Mouse (Mus musculus) hindbrain, embryonic 13.5 days (tissue): ENCODE data around the gene H60b. TPM values are rescaled to one million over a fixed set of nuclear protein-coding genes. Genes with fewer than 3 reads are reported as not detected.
A peak's percentile ranks its signal among the peaks of the same experiment; 100 is the strongest.
"Not testable (repeated sequence)": the region's sequence is repeated elsewhere in the genome, so short reads cannot be mapped to it uniquely, and the experiment has no call there.

Source experiments
- ATAC-seq: fragments of 200-750 bp; cut with Nextera tagmentation; 2 replicates; pipeline ENCODE4 v1.8.0; 2017; ENCODE audit warnings: moderate TSS enrichment; ENCODE audit not compliant: low FRiP score
- H3K27ac ChIP-seq: fragments of 300-500 bp; sonication (generic); 2 replicates; pipeline ENCODE4 v1.5.1; 2015; ENCODE audit warnings: inconsistent platforms, mild to moderate bottlenecking, moderate library complexity
- H3K27me3 ChIP-seq: fragments of 300-500 bp; sonication (generic); 2 replicates; pipeline ENCODE4 v1.6.1; 2015; ENCODE audit warnings: mild to moderate bottlenecking, inconsistent platforms
- H3K36me3 ChIP-seq: fragments of 300-500 bp; sonication (generic); 2 replicates; pipeline ENCODE4 v1.6.1; 2015; ENCODE audit warnings: mild to moderate bottlenecking, inconsistent platforms
- H3K4me1 ChIP-seq: fragments of 300-500 bp; sonication (generic); replicated peaks from 2 replicates; pipeline ENCODE4 v1.6.1; 2015; ENCODE audit warnings: inconsistent platforms
- H3K4me2 ChIP-seq: fragments of 300-500 bp; sonication (generic); 2 replicates; pipeline ENCODE4 v1.6.1; 2015; ENCODE audit warnings: inconsistent platforms, mild to moderate bottlenecking, moderate library complexity
- H3K4me3 ChIP-seq: fragments of 300-500 bp; sonication (generic); 2 replicates; pipeline ENCODE4 v1.5.1; 2015; ENCODE audit warnings: mild to moderate bottlenecking, inconsistent platforms
- H3K9ac ChIP-seq: fragments of 300-500 bp; sonication (generic); 2 replicates; pipeline ENCODE4 v1.6.1; 2015; ENCODE audit warnings: mild to moderate bottlenecking, inconsistent platforms
- H3K9me3 ChIP-seq: fragments of 300-500 bp; sonication (generic); 2 replicates; pipeline ENCODE4 v1.6.1; 2016; ENCODE audit warnings: inconsistent platforms
- WGBS: fragments of 180-500 bp; shearing (Covaris S2); methylation state at CpG from one replicate; pipeline ENCODE4 v1.1.7; 2015; 5-methylcytosine and 5-hydroxymethylcytosine counted together
- polyA plus RNA-seq: library from polyadenylated mRNA; unstranded; fragments of >200 nt; fragmentation: Nextera tagmentation; extraction: Ambion mirVana; gene quantifications from 2 replicates; pipeline ENCODE4 v1.2.1, GENCODE M21; 2015

Gene H60b
- polyA plus RNA-seq, 1 experiment from 2014 or later = 1.0 TPM

DNA sequence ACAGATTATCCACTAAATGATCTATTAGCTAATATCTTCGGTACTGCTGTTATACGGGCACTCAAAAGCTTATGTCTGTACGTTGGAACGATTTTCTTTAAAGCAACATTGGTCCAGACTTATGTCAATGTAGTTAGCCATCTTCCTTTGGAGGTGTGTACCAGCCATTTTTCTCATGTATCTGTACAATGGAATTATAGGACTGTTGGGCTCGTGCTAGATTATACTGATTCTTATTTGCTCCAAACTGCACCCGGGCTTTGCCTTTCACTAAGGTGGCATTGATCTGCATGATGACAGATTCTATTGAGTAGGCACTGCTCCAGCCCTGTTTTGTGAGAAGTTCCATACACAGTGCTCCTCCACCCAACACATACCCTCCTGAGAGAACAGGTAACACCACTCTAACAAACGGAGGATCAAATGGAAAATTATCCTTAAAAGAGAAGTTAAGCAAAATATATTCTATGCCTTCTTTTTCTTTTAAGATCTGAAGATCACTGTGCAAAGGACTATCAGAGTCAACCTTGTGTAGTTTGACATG lies 5.2 kb upstream of the H60b start:
- 8% methylated on average over 7 of the region's 7 CpGs for WGBS
- H3K36me3 ChIP-seq, H3K4me3 ChIP-seq, H3K27ac ChIP-seq, H3K4me2 ChIP-seq, H3K9ac ChIP-seq, H3K9me3 ChIP-seq, ATAC-seq: not testable (repeated sequence)
- H3K4me1 ChIP-seq = peaks cover 32% of the 10 kb centered on the region
- H3K27me3 ChIP-seq = peaks cover 88% of the 10 kb centered on the region

DNA sequence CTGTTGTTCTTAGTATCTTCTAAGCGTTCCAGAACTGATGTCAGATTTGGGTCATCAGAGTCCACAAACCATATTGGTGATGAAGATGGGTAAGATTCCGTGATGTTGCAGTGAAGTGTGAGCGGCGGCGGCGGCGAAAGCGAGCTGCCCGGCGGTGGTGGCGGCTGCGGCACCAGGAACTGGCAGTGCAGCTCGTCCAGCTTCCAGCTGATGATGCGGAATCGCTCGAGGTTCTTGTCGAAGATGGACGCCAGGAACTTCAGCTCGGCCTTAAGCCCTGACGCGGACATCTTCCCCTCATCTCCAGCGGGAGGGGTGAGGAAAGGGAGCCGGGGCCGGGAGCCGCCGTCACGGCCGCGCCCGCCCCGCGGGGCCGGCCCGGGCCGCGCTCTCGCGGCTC lies 4.3 kb upstream of the H60b start:
- H3K4me2 ChIP-seq = peak overlapping the region; percentile 47
- H3K9ac ChIP-seq, H3K36me3 ChIP-seq, H3K9me3 ChIP-seq, ATAC-seq, H3K27ac ChIP-seq: not testable (repeated sequence)
- peaks cover 32% of the 10 kb centered on the region for H3K4me1 ChIP-seq
- under 1% methylated on average over 38 of the region's 38 CpGs for WGBS
- peak overlapping the region; percentile 29 for H3K4me3 ChIP-seq
- H3K27me3 ChIP-seq = peaks cover 88% of the 10 kb centered on the region

DNA sequence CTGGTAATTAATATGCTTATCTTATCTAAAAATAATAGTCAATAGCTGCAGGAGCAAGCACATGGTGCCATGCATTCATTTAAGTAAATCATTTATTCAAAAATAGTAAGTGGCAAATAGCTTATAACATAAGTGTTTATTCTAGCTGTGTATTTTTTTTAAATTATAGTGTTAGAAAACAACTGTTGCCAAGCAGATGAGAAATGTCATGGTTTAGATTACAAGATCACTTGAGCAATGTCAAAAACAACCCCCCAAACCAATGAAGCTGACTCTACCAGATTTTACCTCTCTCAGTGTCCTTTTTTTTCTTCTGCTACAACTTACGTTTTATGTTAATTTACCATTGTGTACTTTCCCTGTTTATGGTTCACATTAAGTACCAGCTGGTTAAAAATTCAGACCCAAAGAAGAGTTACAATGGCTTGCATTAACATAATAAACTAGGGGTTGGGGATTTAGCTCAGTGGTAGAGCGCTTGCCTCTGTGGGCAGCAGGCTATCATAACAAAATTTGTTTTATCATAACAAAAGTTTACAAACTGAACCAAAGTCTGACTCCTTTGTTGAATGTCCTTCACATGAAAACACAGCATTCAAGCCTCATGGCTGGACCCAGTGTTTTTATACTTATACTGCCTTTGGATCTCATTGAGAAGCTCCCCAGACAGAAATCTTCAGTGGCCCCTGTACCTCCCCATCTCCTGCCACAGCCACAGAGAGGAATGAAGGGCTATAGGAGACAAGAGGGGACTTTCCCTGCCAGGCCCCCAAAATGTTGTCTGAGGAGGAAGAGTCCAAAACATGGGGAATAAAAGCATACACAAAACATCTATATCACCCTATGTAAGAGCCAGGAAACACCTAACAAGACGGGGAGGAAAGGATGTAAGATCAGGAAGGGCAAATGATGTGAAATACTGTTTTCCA lies 3.3 kb upstream of the H60b start:
- peaks cover 25% of the 10 kb centered on the region for H3K4me1 ChIP-seq
- no peak overlapping the region for H3K27ac ChIP-seq
- no peak overlapping the region for H3K4me3 ChIP-seq
- WGBS = 7% methylated on average over 3 of the region's 3 CpGs
- H3K4me2 ChIP-seq = no peak overlapping the region
- no peak for ATAC-seq
- no peaks in the 10 kb centered on the region for H3K9me3 ChIP-seq
- H3K9ac ChIP-seq = no peak overlapping the region
- no peaks in the 10 kb centered on the region for H3K36me3 ChIP-seq
- peaks cover 88% of the 10 kb centered on the region for H3K27me3 ChIP-seq

DNA sequence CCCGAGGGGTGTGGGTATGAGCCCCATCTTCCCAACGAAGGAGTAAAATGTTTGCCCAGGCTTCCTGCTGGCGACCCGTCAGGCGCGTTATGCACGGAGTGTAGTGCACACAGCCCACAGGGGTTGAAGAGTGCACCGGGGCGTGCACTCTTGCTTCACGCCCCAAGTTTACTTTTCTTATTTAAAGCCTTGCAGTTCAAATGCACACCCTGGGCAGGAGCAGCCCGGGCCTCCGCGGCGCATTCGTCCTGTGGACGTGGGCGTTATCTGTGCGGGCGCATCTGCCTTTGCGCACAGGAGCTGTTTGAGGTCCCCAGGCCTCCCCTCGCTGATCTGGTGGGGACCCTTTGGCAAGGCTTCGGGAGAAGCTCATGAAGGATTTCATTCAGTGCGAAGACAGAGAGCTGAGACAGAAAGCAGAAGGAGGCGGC lies 760 bp downstream of the H60b start:
- Histone ChIP-seq H3K36me3 (no peaks in the 10 kb centered on the region), H3K9ac (no peak overlapping the region), H3K4me3 (peak overlapping the region; percentile 32; the same call in 1 of the 2 replicates), H3K27me3 (peaks cover 82% of the 10 kb centered on the region), H3K4me1 (peaks cover 14% of the 10 kb centered on the region), H3K4me2 (peak overlapping the region; percentile 50), H3K9me3 (no peaks in the 10 kb centered on the region), H3K27ac (no peak overlapping the region)
- under 1% methylated on average over 24 of the region's 24 CpGs for WGBS
- ATAC-seq = no peak

DNA sequence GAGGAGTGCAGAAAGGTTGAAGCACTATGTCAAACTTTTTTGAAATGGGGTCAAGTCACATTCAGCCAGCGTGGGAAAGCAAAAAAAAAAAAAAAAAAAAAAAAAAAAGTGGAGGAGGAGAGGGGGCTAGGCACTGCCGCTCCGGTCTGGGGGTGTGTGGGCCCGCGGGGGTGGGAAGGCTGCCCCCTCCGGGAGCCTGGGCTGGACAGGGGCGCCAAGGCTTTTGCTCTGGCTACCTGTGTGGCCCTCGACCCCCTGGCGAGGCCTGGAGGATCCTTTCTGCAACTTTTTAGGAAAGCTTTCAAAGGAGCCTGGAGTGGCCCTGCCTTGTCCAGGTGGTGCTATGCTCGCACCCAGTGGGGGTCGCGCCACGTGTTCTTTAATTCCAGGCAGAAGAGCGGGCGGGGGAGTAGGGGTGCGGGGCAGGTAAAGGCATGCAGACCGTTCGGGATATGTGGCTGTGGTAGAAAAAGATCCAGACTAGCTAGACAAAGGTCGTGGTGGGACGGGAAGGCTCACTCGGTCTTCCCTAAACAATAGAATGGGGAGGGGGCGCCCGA lies 1.3 kb downstream of the H60b start:
- no peaks in the 10 kb centered on the region for H3K36me3 ChIP-seq
- no peak overlapping the region for H3K27ac ChIP-seq
- no peak for ATAC-seq
- H3K9ac ChIP-seq = no peak overlapping the region
- H3K27me3 ChIP-seq = peaks cover 79% of the 10 kb centered on the region
- 2% methylated on average over 23 of the region's 23 CpGs for WGBS
- peaks cover 12% of the 10 kb centered on the region for H3K4me1 ChIP-seq
- no peak overlapping the region for H3K4me2 ChIP-seq
- no peak overlapping the region for H3K4me3 ChIP-seq
- no peaks in the 10 kb centered on the region for H3K9me3 ChIP-seq

DNA sequence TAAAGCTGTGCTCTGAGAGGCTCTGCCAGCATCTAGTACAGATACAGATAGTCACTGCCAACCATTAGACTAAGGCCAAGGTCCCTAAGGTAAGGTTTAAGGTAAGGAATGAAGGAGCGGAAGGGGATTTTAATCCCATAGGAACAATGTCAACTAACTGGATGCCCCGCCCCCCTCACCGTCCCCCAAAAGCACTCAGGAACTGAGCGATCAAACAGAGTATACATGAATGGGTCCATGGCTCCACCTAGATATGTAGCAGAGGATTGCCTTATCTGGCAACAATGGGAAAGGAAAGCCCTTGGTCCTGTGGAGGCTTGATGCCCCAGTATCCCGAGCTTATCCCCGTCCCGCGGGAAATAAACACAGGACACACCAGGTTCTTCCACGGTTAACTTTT lies 4.9 kb downstream of the H60b start:
- 16% methylated on average over 9 of the region's 9 CpGs for WGBS
- H3K36me3 ChIP-seq, H3K27ac ChIP-seq, H3K4me3 ChIP-seq, H3K9ac ChIP-seq, H3K9me3 ChIP-seq, H3K4me1 ChIP-seq: not testable (repeated sequence)
- Histone ChIP-seq H3K27me3 (peaks cover 45% of the 10 kb centered on the region), H3K4me2 (peak overlapping the region; percentile 40)
- ATAC-seq = peak; percentile 43

DNA sequence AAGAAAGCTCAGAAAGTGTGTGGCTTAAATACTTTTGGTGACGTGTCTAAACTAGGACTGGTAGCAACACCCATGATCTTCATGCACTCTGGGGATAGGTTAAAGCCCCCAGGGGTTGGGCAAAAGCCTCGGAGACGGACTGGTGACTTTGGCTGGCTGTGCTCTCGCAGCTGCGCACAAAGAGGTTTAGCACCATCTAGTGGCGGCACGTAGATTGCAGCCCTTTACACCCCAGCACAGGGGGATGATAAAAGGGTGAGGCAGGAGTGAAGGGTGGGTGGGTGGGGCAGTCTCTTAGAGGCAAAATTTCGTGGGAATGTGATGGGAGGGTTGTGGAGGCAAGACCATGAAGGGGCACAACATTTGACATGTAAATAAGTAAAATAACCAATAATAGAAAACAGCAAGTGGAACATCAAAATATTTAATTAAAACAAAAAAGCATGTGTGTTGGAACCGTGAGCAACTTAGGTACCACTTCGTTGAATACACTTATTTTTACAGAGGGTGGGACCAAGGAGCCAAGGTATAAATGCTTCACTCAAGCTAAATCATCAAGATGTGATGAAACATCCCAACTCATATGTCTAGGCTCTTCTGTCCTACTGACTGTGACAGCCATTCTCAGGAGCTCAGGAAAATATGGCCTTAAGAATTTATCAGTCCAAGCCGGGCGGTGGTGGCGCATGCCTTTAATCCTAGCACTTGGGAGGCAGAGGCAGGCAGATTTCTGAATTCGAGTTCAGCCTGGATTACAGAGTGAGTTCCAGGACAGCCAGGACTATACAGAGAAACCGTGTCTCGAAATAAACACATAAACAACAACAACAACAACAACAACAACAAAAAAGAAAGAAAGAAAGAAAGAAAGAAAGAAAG lies 5.6 kb downstream of the H60b start:
- H3K27ac ChIP-seq, H3K4me1 ChIP-seq, H3K9me3 ChIP-seq, H3K9ac ChIP-seq, H3K36me3 ChIP-seq, H3K4me3 ChIP-seq: not testable (repeated sequence)
- WGBS = 41% methylated on average over 15 of the region's 16 CpGs
- peak; percentile 74 for ATAC-seq
- Histone ChIP-seq H3K4me2 (peak overlapping the region; percentile 40), H3K27me3 (peaks cover 38% of the 10 kb centered on the region)

DNA sequence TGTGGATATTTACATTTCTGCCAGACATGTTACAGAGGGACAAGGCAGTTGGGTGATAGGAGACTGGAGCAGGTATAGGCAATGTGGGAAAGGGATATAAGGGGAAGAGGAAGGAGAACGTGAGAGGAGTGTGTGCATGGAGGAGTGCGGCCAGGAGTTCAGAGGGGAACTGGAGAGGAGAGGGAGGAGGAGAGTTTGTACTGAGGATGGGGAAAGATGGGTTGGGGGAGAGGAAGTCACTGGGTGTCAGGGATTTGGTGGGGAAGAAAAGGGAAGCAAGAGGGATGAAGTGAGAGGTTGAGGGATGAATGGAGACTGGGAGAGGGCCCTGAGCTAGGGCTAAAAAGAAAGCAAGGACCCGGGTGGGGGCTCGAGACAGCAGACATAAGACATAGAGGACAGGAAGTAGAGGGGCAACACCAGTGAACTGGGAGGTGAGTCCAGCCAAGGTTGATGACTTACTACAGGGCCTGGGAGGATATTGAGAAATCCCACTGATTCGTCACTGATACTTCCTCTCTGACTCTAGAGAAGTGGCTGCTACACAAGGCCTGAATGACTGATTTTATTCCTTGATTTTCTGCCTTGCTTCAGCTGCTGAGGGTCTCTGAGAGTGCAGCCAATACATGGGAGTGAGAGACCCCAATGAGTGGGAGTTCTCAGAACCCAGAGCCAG lies 7.1 kb downstream of the H60b start:
- H3K36me3 ChIP-seq, ATAC-seq, H3K9me3 ChIP-seq, H3K4me3 ChIP-seq, H3K4me2 ChIP-seq, H3K27ac ChIP-seq, H3K9ac ChIP-seq, H3K4me1 ChIP-seq: not testable (repeated sequence)
- 83% methylated on average over 5 of the region's 5 CpGs for WGBS
- peaks cover 27% of the 10 kb centered on the region for H3K27me3 ChIP-seq

DNA sequence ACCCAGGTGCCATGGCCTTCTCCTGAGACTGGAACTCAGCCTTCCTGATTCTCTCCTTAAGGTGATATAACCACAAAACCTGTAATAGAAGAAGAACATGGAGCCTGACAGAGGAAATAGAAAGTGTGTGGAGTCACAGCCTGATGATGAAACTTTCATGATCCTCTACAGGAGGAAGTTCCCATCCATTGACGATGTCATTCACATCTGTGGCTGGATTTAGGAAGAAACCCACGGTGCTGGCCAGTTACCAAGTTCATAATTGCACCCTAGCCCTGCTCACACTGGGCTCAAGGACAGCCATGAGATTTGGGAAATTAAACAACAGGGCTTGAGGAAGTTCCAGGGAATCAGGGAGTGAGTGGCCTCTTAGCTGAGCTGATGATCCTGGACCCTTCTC lies 7.6 kb downstream of the H60b start:
- not testable (repeated sequence) for H3K4me1 ChIP-seq, H3K4me3 ChIP-seq, H3K9me3 ChIP-seq, H3K36me3 ChIP-seq, H3K4me2 ChIP-seq, H3K27ac ChIP-seq, H3K9ac ChIP-seq, ATAC-seq
- WGBS = 79% methylated on average over 2 of the region's 2 CpGs
- H3K27me3 ChIP-seq = peaks cover 21% of the 10 kb centered on the region

DNA sequence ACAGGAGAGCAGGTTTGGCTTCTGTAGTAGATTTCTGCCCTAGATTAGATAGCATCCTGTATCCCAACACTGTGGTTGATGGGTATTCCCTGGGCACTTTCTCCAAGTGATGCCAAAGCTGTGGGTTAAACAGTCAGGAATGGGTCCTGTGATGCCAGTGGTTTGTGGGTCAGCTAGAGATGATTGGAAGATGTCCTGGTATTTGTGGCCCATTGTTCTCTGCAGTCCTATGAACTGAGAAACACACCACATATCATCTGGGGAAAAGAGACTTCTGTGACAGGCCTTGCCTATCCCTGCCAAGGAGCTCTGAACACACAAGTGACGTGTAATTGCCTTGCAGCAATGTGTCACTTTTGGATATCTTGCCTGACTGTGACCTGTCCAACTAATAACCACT lies 8.7 kb downstream of the H60b start:
- H3K4me3 ChIP-seq, H3K4me1 ChIP-seq, H3K9ac ChIP-seq, H3K36me3 ChIP-seq, ATAC-seq, H3K27ac ChIP-seq, H3K4me2 ChIP-seq, H3K9me3 ChIP-seq: not testable (repeated sequence)
- 76% methylated on average over 1 of the region's 1 CpGs for WGBS
- peaks cover 11% of the 10 kb centered on the region; the same call in 1 of the 2 replicates for H3K27me3 ChIP-seq

DNA sequence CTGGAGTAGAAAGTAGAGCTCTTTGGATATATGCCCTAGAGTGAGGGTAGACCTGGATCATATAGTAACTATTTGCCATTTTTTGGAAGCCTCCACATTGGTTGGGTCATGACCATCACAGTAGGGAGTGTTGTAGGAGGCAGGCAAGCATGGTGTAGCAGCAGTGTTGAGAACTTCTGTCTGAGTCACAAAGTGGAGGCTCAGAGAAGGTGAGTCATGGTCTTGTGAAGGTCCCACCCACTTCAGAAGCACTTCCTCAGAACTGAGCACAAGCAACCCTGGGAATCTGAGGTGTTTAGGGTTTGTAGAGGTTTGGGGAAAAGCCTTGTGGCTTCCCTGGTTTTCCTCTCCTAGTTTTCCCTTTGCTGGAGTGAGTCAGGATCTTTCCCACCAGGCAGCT lies 10.7 kb downstream of the H60b start:
- not testable (repeated sequence) for H3K4me1 ChIP-seq, H3K9ac ChIP-seq, ATAC-seq

More for the DNA sequence above, 10.7 kb downstream of the H60b start:
- not testable (repeated sequence) for H3K27me3 ChIP-seq, H3K36me3 ChIP-seq, H3K27ac ChIP-seq, H3K4me3 ChIP-seq, H3K4me2 ChIP-seq, H3K9me3 ChIP-seq
